Mouse (Mus musculus) neural tube, embryonic 11.5 days (tissue): Measurements from ENCODE around the gene Gja3. TPM values are rescaled to one million over a fixed set of nuclear protein-coding genes. Genes with fewer than 3 reads are reported as not detected.
A peak's percentile ranks its signal among the peaks of the same experiment; 100 is the strongest.

Experiments used
- ATAC-seq: fragments of 200-750 bp; cut with Nextera tagmentation; 2 replicates; pipeline ENCODE4 v1.8.0; 2017; ENCODE audit warnings: moderate number of reproducible peaks, mild to moderate bottlenecking, moderate TSS enrichment, moderate library complexity; ENCODE audit not compliant: insufficient read depth, low FRiP score, low TSS enrichment
- DNase-seq: peaks from one replicate; pipeline ENCODE4 v3.0.0-alpha.2; 2015; ENCODE audit warnings: low spot score
- H3K27ac ChIP-seq: fragments of 300-500 bp; sonication (generic); 2 replicates; pipeline ENCODE4 v1.5.1; 2014; ENCODE audit warnings: low read depth, mild to moderate bottlenecking, low read length
- H3K27me3 ChIP-seq: fragments of 300-500 bp; sonication (generic); 2 replicates; pipeline ENCODE4 v1.6.1; 2014; ENCODE audit warnings: mild to moderate bottlenecking, low read length, mixed read lengths; ENCODE audit not compliant: control insufficient read depth, insufficient read depth
- H3K36me3 ChIP-seq: fragments of 300-500 bp; sonication (generic); 2 replicates; pipeline ENCODE4 v1.6.1; 2014; ENCODE audit warnings: mild to moderate bottlenecking, low read length, moderate library complexity, mixed read lengths; ENCODE audit not compliant: control insufficient read depth, insufficient read depth
- H3K4me1 ChIP-seq: fragments of 300-500 bp; sonication (generic); 2 replicates; pipeline ENCODE4 v1.6.1; 2014; ENCODE audit warnings: low read length, mixed read lengths; ENCODE audit not compliant: control insufficient read depth, insufficient read depth
- H3K4me2 ChIP-seq: fragments of 300-500 bp; sonication (generic); 2 replicates; pipeline ENCODE4 v1.6.1; 2014; ENCODE audit warnings: low read depth, mild to moderate bottlenecking, moderate library complexity
- H3K4me3 ChIP-seq: fragments of 300-500 bp; sonication (generic); 2 replicates; pipeline ENCODE4 v1.5.1; 2014; ENCODE audit warnings: low read depth, low read length
- H3K9ac ChIP-seq: fragments of 300-500 bp; sonication (generic); 2 replicates; pipeline ENCODE4 v1.6.1; 2014; ENCODE audit warnings: mild to moderate bottlenecking, low read length
- H3K9me3 ChIP-seq: fragments of 300-500 bp; sonication (generic); 2 replicates; pipeline ENCODE4 v1.6.1; 2016; ENCODE audit warnings: low read length; ENCODE audit not compliant: control insufficient read depth
- WGBS: fragments of 180-500 bp; shearing (Covaris S2); extraction: QIAGEN DNeasy Blood & Tissue Kit; methylation state at CpG from one replicate; pipeline ENCODE4 v1.1.7; 2014; 5-methylcytosine and 5-hydroxymethylcytosine counted together
- polyA plus RNA-seq: library from polyadenylated mRNA; unstranded; fragments of >200 nt; fragmentation: Nextera tagmentation; extraction: Ambion mirVana; gene quantifications from 2 replicates; pipeline ENCODE4 v1.2.1, GENCODE M21; 2014

Gja3 gene
- 0.13 and 0.51 TPM in 2 replicates for polyA plus RNA-seq

GRCm38 (mm10) chr14:57057563-57058321 is at the start of gene Gja3:
TSS of gene Gja3 (minus strand) at chr14:57058100.
- WGBS = 0% methylated on average over 39 of the region's 79 CpGs
- Histone ChIP-seq H3K4me1 (no peaks in the 10 kb centered on the region), H3K27me3 (peaks cover 40% of the 10 kb centered on the region), H3K4me3 (peak within 1 kb of the TSS; percentile 51), H3K27ac (no peak within 1 kb of the TSS), H3K36me3 (no peaks in the 10 kb centered on the region), H3K9ac (no peak within 1 kb of the TSS), H3K9me3 (no peaks in the 10 kb centered on the region), H3K4me2 (peak within 1 kb of the TSS; percentile 78)
- DNase-seq (peak; percentile 45), ATAC-seq (no peak)

DNA sequence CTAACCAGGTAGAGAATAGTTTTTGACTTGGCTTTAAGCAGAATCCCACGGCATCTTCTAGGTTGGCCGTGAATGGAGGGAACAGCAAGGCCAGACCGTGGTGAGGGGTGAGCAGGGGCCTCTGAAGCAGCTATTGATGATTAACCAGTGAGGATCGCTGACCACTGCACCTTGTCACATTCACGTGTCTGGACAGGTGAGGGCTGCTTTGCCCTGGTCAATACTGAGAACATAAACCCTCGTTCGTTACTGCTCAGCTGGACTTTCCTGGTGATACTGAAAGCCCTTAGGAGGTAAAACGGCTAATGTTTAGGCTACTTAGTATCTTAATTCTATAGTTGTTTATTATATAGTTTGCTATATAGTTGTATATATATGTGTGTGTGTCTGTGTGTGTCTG is 49.2 kb upstream of the Gja3 start:
- Histone ChIP-seq H3K27me3 (peaks cover 47% of the 10 kb centered on the region), H3K36me3 (no peaks in the 10 kb centered on the region), H3K4me3 (no peak overlapping the region), H3K4me1 (0 out of 2 replicates have a peak, but pooled peaks cover 2% of the 10 kb centered on the region), H3K27ac (no peak overlapping the region), H3K4me2 (no peak overlapping the region), H3K9ac (no peak overlapping the region), H3K9me3 (no peaks in the 10 kb centered on the region)
- no peak for DNase-seq
- no peak for ATAC-seq
- WGBS = 78% methylated on average over 8 of the region's 8 CpGs

- no peak for DNase-seq
- ATAC-seq = no peak
- WGBS = 47% methylated on average over 11 of the region's 11 CpGs
- H3K27ac ChIP-seq = no peak overlapping the region
- no peak overlapping the region for H3K9ac ChIP-seq
- no peaks in the 10 kb centered on the region for H3K36me3 ChIP-seq
- peaks cover 49% of the 10 kb centered on the region for H3K27me3 ChIP-seq
- H3K4me1 ChIP-seq = 0 out of 2 replicates have a peak, but pooled peaks cover 2% of the 10 kb centered on the region
- no peak overlapping the region for H3K4me3 ChIP-seq
- no peaks in the 10 kb centered on the region for H3K9me3 ChIP-seq
- no peak overlapping the region for H3K4me2 ChIP-seq
Observed at GRCm38 (mm10) chr14:57105721-57106120, 47.8 kb upstream of the Gja3 start.

DNA sequence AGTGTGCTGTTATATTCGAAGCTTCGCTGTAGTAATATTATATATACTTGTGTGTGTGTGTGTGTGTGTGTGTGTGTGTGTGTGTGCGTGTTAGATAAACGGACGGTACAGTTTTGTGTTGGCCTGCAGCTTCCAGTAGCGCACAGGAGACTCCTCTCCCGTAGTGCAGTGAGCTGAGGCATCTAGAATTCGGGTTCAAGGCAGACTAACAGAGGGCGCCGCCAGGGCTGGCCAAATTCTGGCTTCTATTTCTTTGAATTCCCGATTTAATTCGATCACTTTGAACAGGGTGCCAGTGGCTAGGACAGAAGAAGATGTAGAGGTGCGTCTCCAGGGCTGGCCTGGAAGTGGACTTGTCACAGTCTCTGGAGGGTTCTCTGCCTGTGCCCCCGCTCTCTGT is 47.2 kb upstream of the Gja3 start:
- no peaks in the 10 kb centered on the region for H3K36me3 ChIP-seq
- H3K4me1 ChIP-seq = 0 out of 2 replicates have a peak, but pooled peaks cover 2% of the 10 kb centered on the region
- no peaks in the 10 kb centered on the region for H3K9me3 ChIP-seq
- peaks cover 49% of the 10 kb centered on the region for H3K27me3 ChIP-seq
- WGBS = 11% methylated on average over 14 of the region's 14 CpGs
- H3K9ac ChIP-seq = no peak overlapping the region
- ATAC-seq = no peak
- peak overlapping the region; percentile 58; the same call in 1 of the 2 replicates for H3K4me3 ChIP-seq
- H3K27ac ChIP-seq = no peak overlapping the region
- no peak for DNase-seq
- H3K4me2 ChIP-seq = peak overlapping the region; percentile 100

DNA sequence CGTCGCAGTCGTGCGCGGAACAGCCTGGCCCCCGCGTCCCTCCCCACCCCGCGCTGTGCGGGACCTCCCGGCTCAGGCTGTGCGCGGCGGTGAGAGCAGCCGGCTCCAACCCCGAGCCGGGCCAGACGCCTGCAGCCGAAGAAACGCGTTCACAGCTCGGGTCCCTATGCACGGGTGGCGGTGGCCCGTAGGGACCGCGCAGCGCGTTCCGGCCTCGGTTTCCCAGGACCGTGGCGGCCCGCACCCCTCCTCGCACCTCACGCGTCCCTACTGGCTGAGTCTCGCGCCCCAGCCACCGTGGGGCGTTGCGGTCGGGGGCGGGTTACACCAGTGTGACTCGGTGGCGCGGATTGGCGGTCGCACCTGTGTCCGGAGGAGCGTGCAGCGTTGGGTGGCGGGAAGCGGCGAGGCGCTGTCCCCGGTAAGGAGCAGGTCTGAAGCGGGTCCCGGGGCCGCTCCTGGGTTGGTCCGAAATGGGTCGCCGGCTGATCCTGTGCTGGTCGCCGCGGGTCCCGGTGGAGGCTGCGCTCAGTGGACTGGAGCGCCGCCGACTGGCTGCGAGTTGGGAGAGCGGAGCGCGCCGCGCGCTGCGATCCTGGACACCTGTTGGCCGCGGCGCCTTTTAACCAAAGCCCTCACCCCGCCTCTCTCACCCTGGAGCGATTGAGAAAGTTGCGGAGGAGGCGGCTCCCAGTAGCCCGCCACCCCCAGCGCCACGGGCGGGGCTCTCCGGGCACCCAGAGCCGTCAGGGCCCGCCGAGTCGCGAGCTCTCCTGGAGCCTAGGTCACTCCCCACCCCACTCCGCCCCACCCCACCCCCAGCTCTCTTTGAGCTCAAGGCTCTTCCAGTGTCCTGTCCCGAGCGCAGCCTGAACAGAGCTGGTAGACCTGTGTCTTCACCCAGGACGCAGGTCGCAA is 46.5 kb upstream of the Gja3 start, which contains the start of gene Gjb2:
Gene Gjb2 (minus strand): TSS at position 597 of the 918 bp plus-strand sequence.
- Histone ChIP-seq H3K9me3 (no peaks in the 10 kb centered on the region), H3K27me3 (peaks cover 49% of the 10 kb centered on the region), H3K4me3 (peak within 1 kb of the TSS; percentile 58), H3K36me3 (no peaks in the 10 kb centered on the region), H3K4me2 (peak within 1 kb of the TSS; percentile 100), H3K27ac (no peak within 1 kb of the TSS), H3K9ac (peak within 1 kb of the TSS; percentile 40), H3K4me1 (0 out of 2 replicates have a peak, but pooled peaks cover 2% of the 10 kb centered on the region)
- under 1% methylated on average over 98 of the region's 101 CpGs for WGBS
- ATAC-seq (0 out of 2 replicates have a peak, but pooled peaks have one; percentile 38), DNase-seq (peak; percentile 55)

GRCm38 (mm10) chr14:57103711-57104105 is 45.8 kb upstream of the Gja3 start:
- 1% methylated on average over 22 of the region's 22 CpGs for WGBS
- Histone ChIP-seq H3K9ac (peak overlapping the region; percentile 40), H3K4me2 (peak overlapping the region; percentile 100), H3K27ac (no peak overlapping the region), H3K36me3 (no peaks in the 10 kb centered on the region), H3K4me3 (peak overlapping the region; percentile 58), H3K9me3 (no peaks in the 10 kb centered on the region), H3K4me1 (0 out of 2 replicates have a peak, but pooled peaks cover 2% of the 10 kb centered on the region), H3K27me3 (peaks cover 49% of the 10 kb centered on the region)
- no peak for DNase-seq
- ATAC-seq = no peak

DNA sequence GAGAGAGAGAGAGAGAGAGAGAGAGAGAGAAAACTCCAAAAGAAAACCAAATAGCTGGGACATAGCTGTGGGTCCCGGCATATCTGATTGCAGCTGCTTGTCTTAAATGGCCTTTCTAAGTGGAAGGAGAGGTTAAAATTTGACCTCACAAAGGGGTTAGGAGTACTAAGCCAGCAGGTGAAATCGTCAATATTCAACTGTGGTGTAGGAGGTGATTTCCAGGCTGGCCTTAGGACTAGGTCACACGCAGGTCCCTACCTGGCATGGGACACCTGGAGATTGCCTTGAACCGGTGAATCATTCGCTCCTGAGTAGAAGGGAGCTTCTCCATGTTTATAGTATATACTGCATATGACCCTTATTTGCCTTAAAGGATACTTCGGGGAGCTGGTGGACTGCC is 45.2 kb upstream of the Gja3 start:
- DNase-seq (no peak), ATAC-seq (no peak)
- WGBS = 53% methylated on average over 6 of the region's 6 CpGs
- Histone ChIP-seq H3K4me3 (no peak overlapping the region), H3K9ac (no peak overlapping the region), H3K9me3 (no peaks in the 10 kb centered on the region), H3K4me2 (peak overlapping the region; percentile 100; the same call in 1 of the 2 replicates), H3K27me3 (peaks cover 49% of the 10 kb centered on the region), H3K27ac (no peak overlapping the region), H3K4me1 (0 out of 2 replicates have a peak, but pooled peaks cover 2% of the 10 kb centered on the region), H3K36me3 (no peaks in the 10 kb centered on the region)

DNA sequence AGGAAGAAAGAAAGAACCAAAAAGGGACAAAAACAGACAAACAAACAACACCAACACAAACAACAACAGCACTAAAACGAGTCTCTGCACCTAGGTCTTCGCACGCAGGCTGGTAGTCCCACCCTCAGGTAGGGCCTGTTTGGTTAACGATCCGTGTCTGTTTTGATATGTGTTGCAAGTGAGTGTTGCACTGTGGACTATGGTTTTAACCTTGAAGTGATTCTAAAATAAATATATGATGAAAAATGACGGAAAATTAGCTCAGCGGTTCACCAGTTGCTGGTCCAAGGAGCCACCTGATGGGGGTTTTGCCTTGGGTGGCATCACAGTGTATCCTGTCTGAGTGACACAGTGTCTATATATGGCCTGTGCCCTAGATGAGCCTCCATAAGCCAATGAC is 43.7 kb upstream of the Gja3 start:
- Histone ChIP-seq H3K27me3 (peaks cover 44% of the 10 kb centered on the region), H3K4me2 (no peak overlapping the region), H3K27ac (no peak overlapping the region), H3K9ac (no peak overlapping the region), H3K36me3 (no peaks in the 10 kb centered on the region), H3K9me3 (no peaks in the 10 kb centered on the region), H3K4me3 (no peak overlapping the region), H3K4me1 (0 out of 2 replicates have a peak, but pooled peaks cover 2% of the 10 kb centered on the region)
- WGBS = 91% methylated on average over 7 of the region's 7 CpGs
- DNase-seq = no peak
- no peak for ATAC-seq
